Mouse (Mus musculus) bone marrow macrophage, adult 2 months (primary cell): ENCODE results near the gene Syt7.

Experiments
- CTCF ChIP-seq: IDR thresholded peaks from 2 replicates; pipeline ENCODE4 v1.5.1; 2012; ENCODE audit warnings: low read depth, mild to moderate bottlenecking, low read length, moderate library complexity
- POLR2A ChIP-seq: IDR thresholded peaks from 2 replicates; pipeline ENCODE4 v1.6.1; 2012; ENCODE audit warnings: mild to moderate bottlenecking, low read depth, low read length, borderline replicate concordance

DNA sequence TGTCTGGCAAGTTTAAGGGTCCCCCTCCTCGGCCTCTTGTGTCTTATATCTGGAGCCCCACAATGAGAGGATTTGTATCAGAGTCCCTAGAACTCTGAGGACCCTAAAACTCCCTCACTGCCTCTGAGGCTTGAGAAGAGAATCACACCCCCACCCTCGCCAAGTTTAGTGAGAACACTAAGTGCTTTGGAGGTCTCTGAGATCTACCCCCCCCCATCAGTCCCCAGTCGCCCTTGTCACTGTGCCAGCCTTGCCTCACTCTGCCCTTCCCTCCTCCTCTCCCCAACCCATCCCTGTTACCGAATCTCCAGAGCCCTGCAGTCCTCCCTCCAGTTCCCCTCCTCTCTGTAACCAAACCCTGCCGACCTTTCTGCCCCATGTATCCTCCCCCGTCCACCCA lies 37.9 kb downstream of the Syt7 start:
- no peak for TF ChIP-seq POLR2A
- no peak for TF ChIP-seq CTCF
